In the genomic region with DNA sequence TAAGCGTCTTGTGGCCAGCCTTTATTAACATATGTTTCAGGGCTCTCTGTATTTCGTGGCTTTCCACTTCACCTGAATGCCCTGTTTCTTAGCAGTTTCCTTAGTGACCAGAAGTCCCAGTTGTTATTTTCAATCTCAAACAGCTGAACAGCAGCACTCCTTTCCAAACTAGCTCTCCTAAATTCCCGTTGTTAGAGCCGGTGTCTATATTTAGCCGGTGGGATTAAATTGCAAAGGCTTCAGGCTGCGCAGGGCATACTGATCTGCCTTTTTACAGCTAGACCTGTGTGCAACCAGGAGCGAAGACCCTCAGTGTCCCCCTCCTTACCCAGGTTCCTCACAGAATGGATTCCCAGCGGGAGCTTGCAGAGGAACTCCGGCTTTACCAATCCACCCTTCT, we compare ENCODE assay signal across 13 mouse cellular contexts. TPM values are rescaled to one million over a fixed set of nuclear protein-coding genes. Genes with fewer than 3 reads are reported as not detected.
A peak's percentile ranks its signal among the peaks of the same experiment; 100 is the strongest.
DNase-seq lines count a peak whose midpoint lies in the region; ATAC-seq and TF ChIP-seq lines count a peak whose summit lies in the region.
"Had no signal": no experiment of that assay in that cellular context is flagged by ENCODE, and none has a peak within 500 bp of the region (broad histone marks: within the 10 kb centered on the region; RNA-seq: fewer than 3 reads in every experiment).

Gene Klhl41, plus strand, starts transcription at position 268 of the 400 bp plus-strand sequence.

- peak within 1 kb of the TSS; percentile 34 for H3K4me3 ChIP-seq in heart, adult 2 months
- no peak within 1 kb of the TSS for H3K4me3 ChIP-seq in hindbrain, embryonic 14.5 days (replicated peaks; ENCODE audit: low read length)
- H3K4me3 ChIP-seq: midbrain, embryonic 13.5 days had no signal

- H3K4me1 ChIP-seq in heart, adult 2 months (ENCODE audit: control insufficient read depth, insufficient read depth, low read length) = no peaks in the 10 kb centered on the region
- H3K4me1 ChIP-seq in hindbrain, embryonic 14.5 days (replicated peaks; ENCODE audit: control insufficient read depth, insufficient read depth, low read length) = no peaks in the 10 kb centered on the region
- H3K4me1 ChIP-seq: midbrain, embryonic 13.5 days had no signal

- H3K79me2 ChIP-seq in heart, adult 2 months (replicated peaks; ENCODE audit: control insufficient read depth, insufficient read depth, low read length) = no peaks in the 10 kb centered on the region

- no peaks in the 10 kb centered on the region for H3K27me3 ChIP-seq in heart, adult 2 months (ENCODE audit: control insufficient read depth, insufficient read depth, low read length)
- no peaks in the 10 kb centered on the region for H3K27me3 ChIP-seq in hindbrain, embryonic 14.5 days (ENCODE audit: control insufficient read depth, insufficient read depth, low read length)
- H3K27me3 ChIP-seq: midbrain, embryonic 13.5 days had no signal

- H3K27ac ChIP-seq in heart, adult 2 months = peak within 1 kb of the TSS; percentile 82
- H3K27ac ChIP-seq in hindbrain, embryonic 14.5 days = no peak within 1 kb of the TSS
- H3K27ac ChIP-seq: liver, embryonic 14.5 days; midbrain, embryonic 13.5 days had no signal

- no peaks in the 10 kb centered on the region for H3K9me3 ChIP-seq in hindbrain, embryonic 14.5 days (ENCODE audit: control insufficient read depth, low read length)
- H3K9me3 ChIP-seq: midbrain, embryonic 13.5 days had no signal

- no peak for ATAC-seq in megakaryocyte progenitor cell, adult 5-6 weeks (replicated peaks; ENCODE audit: poor library complexity)
- no peak for ATAC-seq in hindbrain, embryonic 14.5 days (ENCODE audit: low FRiP score)
- ATAC-seq: CD4-positive, CD25-positive, alpha-beta regulatory T cell, adult 4 months; midbrain, embryonic 13.5 days had no signal

- intact Hi-C loops in heart, adult 2 months (cut with DNase I) = no loop called here
- intact Hi-C loops in heart, postnatal 10 days (cut with DNase I) = no loop called here
- intact Hi-C loops in left cerebral cortex, postnatal 10 days (cut with DNase I) = loop anchor here (10.0 kb wide), 1 partner anchor 65 kb away; no protein-coding TSS in a partner anchor

- no peaks in the 10 kb centered on the region for H3K36me3 ChIP-seq in heart, adult 2 months (ENCODE audit: control insufficient read depth, insufficient read depth, low read length)
- peaks cover 30% of the 10 kb centered on the region for H3K36me3 ChIP-seq in hindbrain, embryonic 14.5 days (replicated peaks; ENCODE audit: control insufficient read depth, insufficient read depth)

- 59% methylated on average over 9 of the region's 9 CpGs for WGBS in heart, adult 2 months
- WGBS in hindbrain, embryonic 14.5 days = 89% methylated on average over 9 of the region's 9 CpGs

- no peak for TF ChIP-seq EP300 in heart, adult 2 months (IDR thresholded peaks at IDR 0.05; ENCODE audit: insufficient read depth, low read depth, low read length)

- no peak for TF ChIP-seq CTCF in heart, adult 2 months (IDR thresholded peaks at IDR 0.05)

- no peak within 1 kb of the TSS for H3K4me2 ChIP-seq in hindbrain, embryonic 14.5 days (replicated peaks)
- H3K4me2 ChIP-seq: midbrain, embryonic 13.5 days had no signal

- DNase-seq in NIH3T3 (ENCODE audit: low read depth) = peak; percentile 12
- DNase-seq in forelimb bud, embryonic 11.5 days (ENCODE audit: low read depth, low spot score) = peak; percentile 2
- peak in 1 of 2 experiments; percentile 39 for DNase-seq in heart, adult 2 months
- DNase-seq in heart, postnatal 10 days = peak; percentile 32 to 52
- no peak for DNase-seq in left cerebral cortex, postnatal 10 days (ENCODE audit: extremely low spot score in 1 of 2, low spot score in 2 of 2)
- no peak for DNase-seq in hindbrain, embryonic 14.5 days (ENCODE audit: low spot score)
- no peak for DNase-seq in cerebellum, adult 11 months
- DNase-seq: cerebellum, adult 8-10 months; thymus, postnatal 14 days had no signal

- H3K9ac ChIP-seq in heart, adult 2 months (ENCODE audit: low read depth, low read length) = peak within 1 kb of the TSS; percentile 65
- no peak within 1 kb of the TSS for H3K9ac ChIP-seq in hindbrain, embryonic 14.5 days
- H3K9ac ChIP-seq: liver, embryonic 14.5 days; midbrain, embryonic 13.5 days had no signal

- no peak for TF ChIP-seq POLR2A in heart, adult 2 months (IDR thresholded peaks at IDR 0.05; ENCODE audit: insufficient read depth, low read depth, low read length)

RNA-seq across cellular contexts. Expression of gene Klhl41, which starts in this region (rescaled TPM):
- total RNA-seq in heart, adult 2 months (2021) = 10 to 100 TPM; 67.3 to 75.7 TPM
- polyA plus RNA-seq in heart, adult 2 months (2012; rRNA removed) = 19.3 and 40.7 TPM in 2 replicates
- total RNA-seq in heart, postnatal 10 days (2021) = 10 to 100 TPM; 70.3 to 76.3 TPM
- not detected in 2 replicates for total RNA-seq in megakaryocyte progenitor cell, adult 5-6 weeks (2015)
- 0.07 TPM in 1 of 2 replicates, not detected in the other for total RNA-seq in megakaryocyte progenitor cell, adult 5-6 weeks (2017)
- 1 to 10 TPM; 1.7 TPM for total RNA-seq in left cerebral cortex, postnatal 10 days (2021)
- 0.13 and 0.24 TPM in 2 replicates for polyA plus RNA-seq in hindbrain, embryonic 14.5 days (2014; fragmentation: Nextera tagmentation; extraction: Ambion mirVana)

Comparison
In these comparisons a context has a peak if more than half of its experiments do, and no peak if none do; other contexts are left out.
1. RNA of gene Klhl41 (total RNA-seq): 70.3 to 76.3 TPM in heart, postnatal 10 days and 67.3 to 75.7 TPM in heart, adult 2 months; 1.7 TPM in left cerebral cortex, postnatal 10 days and 0.07 TPM in megakaryocyte progenitor cell, adult 5-6 weeks; every median in the first group is over 10 times any median in the second.
2. RNA of gene Klhl41 (polyA plus RNA-seq): 19.3 to 40.7 TPM in heart, adult 2 months; 0.13 to 0.24 TPM in hindbrain, embryonic 14.5 days; every median in the first group is over 10 times any median in the second.
3. DNase-seq: peak in NIH3T3 (single experiment), forelimb bud, embryonic 11.5 days (single experiment) and heart, postnatal 10 days (2 of 2); none in left cerebral cortex, postnatal 10 days (0 of 2), hindbrain, embryonic 14.5 days (single experiment) and cerebellum, adult 11 months (single experiment).